In genomic region chr9:110653655-110654461, GRCm38 (mm10) we compare ENCODE assay signal across 8 mouse cellular contexts. TPM values are rescaled to one million over a fixed set of nuclear protein-coding genes. Genes with fewer than 3 reads are reported as not detected.
DNase-seq lines count a peak whose midpoint lies in the region; ATAC-seq and TF ChIP-seq lines count a peak whose summit lies in the region.

Gene Nbeal2, minus strand, starts transcription at chr9:110654161.

- CTCF ChIA-PET in Patski (lab: Charles Lee) = interaction anchor here (0.8 to 2.3 kb wide), 6 partner anchors 18 to 56 kb away, joined by 3 to 9 read pairs (median 4); no protein-coding TSS in a partner anchor

- peaks cover 73% of the 10 kb centered on the region for H3K4me1 ChIP-seq in hindbrain, embryonic 13.5 days (replicated peaks)

- WGBS in hindbrain, embryonic 13.5 days = under 1% methylated on average over 74 of the region's 75 CpGs

- no peaks in the 10 kb centered on the region for H3K9me3 ChIP-seq in hindbrain, embryonic 13.5 days

- peak within 1 kb of the TSS; percentile 69 for H3K4me3 ChIP-seq in hindbrain, embryonic 13.5 days

- in situ Hi-C loops in Patski (cut with MboI; ENCODE audit: low pct_unique_long_range_greater_than_20kb) = loop anchor here (5.0 kb wide), 1 partner anchor 38 kb away; no protein-coding TSS in a partner anchor

- H3K27ac ChIP-seq in hindbrain, embryonic 13.5 days = 0 out of 2 replicates have a peak within 1 kb of the TSS, but pooled peaks have one; percentile 5

- no peak for DNase-seq in Patski (ENCODE audit: low read depth, low spot score)
- peak; percentile 80 to 81 for DNase-seq in cerebellum, postnatal 14 days
- DNase-seq in frontal cortex, postnatal 25 days (ENCODE audit: low spot score in 2 of 2) = peak; percentile 49 to 59
- DNase-seq in layer of hippocampus, postnatal 25 days (ENCODE audit: extremely low spot score in 1 of 2, low spot score in 1 of 2) = peak; percentile 41 to 56
- DNase-seq in lung, postnatal 14 days = peak; percentile 95
- peak; percentile 92 for DNase-seq in ovary, postnatal 36 days (ENCODE audit: low spot score)
- DNase-seq in thymus, postnatal 25 days = peak; percentile 86

- peak; percentile 92 for ATAC-seq in Patski
- ATAC-seq in hindbrain, embryonic 13.5 days (ENCODE audit: low FRiP score) = peak; percentile 47

- peak within 1 kb of the TSS; percentile 77 for H3K9ac ChIP-seq in hindbrain, embryonic 13.5 days

- no peaks in the 10 kb centered on the region for H3K27me3 ChIP-seq in Patski
- H3K27me3 ChIP-seq in hindbrain, embryonic 13.5 days = peaks cover 32% of the 10 kb centered on the region

- POLR2A ChIA-PET in Patski (lab: Charles Lee) = interaction anchor here (0.9 to 1.4 kb wide), 2 partner anchors 13 to 31 kb away, joined by 4 to 6 read pairs; no protein-coding TSS in a partner anchor

- no peak for TF ChIP-seq CTCF in Patski (IDR thresholded peaks at IDR 0.05)

- peak within 1 kb of the TSS; percentile 98 for H3K4me2 ChIP-seq in hindbrain, embryonic 13.5 days

- H3K36me3 ChIP-seq in hindbrain, embryonic 13.5 days = no peaks in the 10 kb centered on the region

RNA-seq across cellular contexts. Expression of gene Nbeal2, which starts in this region (rescaled TPM):
- polyA plus RNA-seq in Patski (2021) = 20.0 TPM
- polyA plus RNA-seq in hindbrain, embryonic 13.5 days (2015; fragmentation: Nextera tagmentation; extraction: Ambion mirVana) = 2.4 TPM in 2 replicates
- total RNA-seq in layer of hippocampus, postnatal 25 days (2021) = 10 to 100 TPM in 1 of 2 experiments, 1 to 10 TPM in 1; 8.4 to 12.9 TPM
